Mouse (Mus musculus) Patski (cell line): ENCODE measurements around the gene Mitd1. TPM values are rescaled to one million over a fixed set of nuclear protein-coding genes. Genes with fewer than 3 reads are reported as not detected.

ENCODE experiments used
- ATAC-seq: fragments of 100-300 bp; one replicate; pipeline ENCODE4 v1.8.0; 2021
- CTCF ChIA-PET: fragments of 350-600 bp; sonication (Branson Sonifier 250); formaldehyde crosslinking; loops from one replicate; lab custom pipeline; 2022; ENCODE audit warnings: inconsistent platforms; lab: Charles Lee
- POLR2A ChIA-PET: fragments of 350-600 bp; sonication (Branson Sonifier 250); formaldehyde crosslinking; loops from one replicate; lab custom pipeline; 2022; ENCODE audit warnings: antibody characterized with exemption, inconsistent platforms; lab: Charles Lee
- DNase-seq: peaks from one replicate; pipeline ENCODE4 v3.0.0-alpha.2; 2011; ENCODE audit warnings: low read depth, low spot score
- H3K27me3 ChIP-seq: fragments of 371-371 bp; one replicate; pipeline ENCODE4 v1.5.1; 2021
- CTCF ChIP-seq: fragments of 100-300 bp; IDR thresholded peaks from one replicate; pipeline ENCODE4 v1.5.1; 2021
- in situ Hi-C: fragments of 300-500 bp; cut with MboI; formaldehyde crosslinking; loops from 3 replicates; pipeline ENCODE4 v1.11.1; 2018; ENCODE audit warnings: low pct_unique_long_range_greater_than_20kb, mixed read lengths
- polyA plus RNA-seq: library from polyadenylated mRNA; unstranded; gene quantifications from one replicate; pipeline ENCODE4 v1.2.3, GENCODE M21; 2021

The Mitd1 gene
- polyA plus RNA-seq = 22.5 TPM

- DNase-seq (peak; percentile 69), ATAC-seq (peak; percentile 89)
- TF ChIP-seq CTCF = no peak
- H3K27me3 ChIP-seq = no peaks in the 10 kb centered on the region
- POLR2A ChIA-PET = interaction anchor here (0.6 to 1.0 kb wide), 5 partner anchors 18 to 1183 kb away, joined by 3 to 5 read pairs (median 4); no protein-coding TSS in a partner anchor
- CTCF ChIA-PET = interaction anchor here (1.0 to 5.8 kb wide), 4 partner anchors 13 to 96 kb away, joined by 3 to 23 read pairs (median 8); partner anchors contain the start of gene Lipt1
- in situ Hi-C loops = loop anchor here (5.0 kb wide), 1 partner anchor 97 kb away; no protein-coding TSS in a partner anchor
These were observed at the start of gene Mitd1, which contains the start of gene Mrpl30 for GRCm38 (mm10) chr1:37890025-37890652. TSS of gene Mitd1 (minus strand) at chr1:37890411. TSS of gene Mrpl30 (plus strand) at chr1:37890477.

GRCm38 (mm10) chr1:37931806-37932205 is 41.6 kb upstream of the Mitd1 start:
- H3K27me3 ChIP-seq = no peaks in the 10 kb centered on the region
- ATAC-seq (no peak), DNase-seq (peak; percentile 27)
- CTCF ChIA-PET = interaction anchor here (0.6 kb wide), 1 partner anchor 29 kb away, joined by 3 read pairs; no protein-coding TSS in a partner anchor
- TF ChIP-seq CTCF = peak; percentile 65
- POLR2A ChIA-PET = no interaction called here
- in situ Hi-C loops = no loop called here

- in situ Hi-C loops = no loop called here
- ATAC-seq (no peak), DNase-seq (no peak)
- TF ChIP-seq CTCF = no peak
- ChIA-PET POLR2A (no interaction called here), CTCF (interaction anchor here (0.6 to 1.3 kb wide), 2 partner anchors 22 to 209 kb away, joined by 3 read pairs; no protein-coding TSS in a partner anchor)
- no peaks in the 10 kb centered on the region for H3K27me3 ChIP-seq
These were observed 35.8 kb upstream of the Mitd1 start for GRCm38 (mm10) chr1:37925971-37926370.

- POLR2A ChIA-PET = no interaction called here
- CTCF ChIA-PET = no interaction called here
These were observed 32.3 kb upstream of the Mitd1 start for GRCm38 (mm10) chr1:37922536-37922935.

DNA sequence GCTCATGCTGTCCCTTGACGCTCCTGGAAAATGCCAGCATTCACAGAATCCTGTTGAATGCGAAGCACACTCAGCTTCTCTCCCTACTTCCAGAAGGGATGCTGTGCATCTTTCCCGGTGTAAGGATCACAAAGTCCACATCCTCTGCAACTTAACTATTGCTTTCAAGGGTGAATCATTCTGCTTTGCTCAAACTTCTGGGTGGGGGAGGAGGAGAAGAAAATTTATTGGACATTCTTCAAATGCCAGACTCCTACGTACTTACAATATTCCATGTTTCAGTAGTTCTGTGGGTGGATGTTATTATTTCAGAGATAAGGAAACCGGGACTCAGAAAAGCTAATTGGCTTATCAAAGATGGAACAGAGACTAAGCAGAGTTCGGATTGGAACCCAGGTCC is 27.9 kb upstream of the Mitd1 start:
- peak; percentile 26 for ATAC-seq
- ChIA-PET CTCF (no interaction called here), POLR2A (no interaction called here)
- no peak for TF ChIP-seq CTCF
- H3K27me3 ChIP-seq = no peaks in the 10 kb centered on the region
- no peak for DNase-seq
- in situ Hi-C loops = no loop called here

More at GRCm38 (mm10) chr1:37922536-37922935, 32.3 kb upstream of the Mitd1 start:
- in situ Hi-C loops = no loop called here
- no peak for TF ChIP-seq CTCF
- no peaks in the 10 kb centered on the region for H3K27me3 ChIP-seq
- DNase-seq = no peak
- no peak for ATAC-seq

GRCm38 (mm10) chr1:37917666-37918065 is 27.5 kb upstream of the Mitd1 start:
- no peak for ATAC-seq
- TF ChIP-seq CTCF = no peak
- no peak for DNase-seq
- CTCF ChIA-PET = no interaction called here
- POLR2A ChIA-PET = no interaction called here
- in situ Hi-C loops = no loop called here
- H3K27me3 ChIP-seq = no peaks in the 10 kb centered on the region

GRCm38 (mm10) chr1:37916393-37916792 is 26.2 kb upstream of the Mitd1 start, which contains the start of gene Lyg2:
TSS of gene Lyg2 (minus strand) at chr1:37916493.
- ChIA-PET POLR2A (no interaction called here), CTCF (interaction anchor here (1.4 kb wide), 1 partner anchor 13 kb away, joined by 4 read pairs; no protein-coding TSS in a partner anchor)
- in situ Hi-C loops = no loop called here
- ATAC-seq (no peak), DNase-seq (no peak)
- no peaks in the 10 kb centered on the region for H3K27me3 ChIP-seq
- TF ChIP-seq CTCF = no peak

DNA sequence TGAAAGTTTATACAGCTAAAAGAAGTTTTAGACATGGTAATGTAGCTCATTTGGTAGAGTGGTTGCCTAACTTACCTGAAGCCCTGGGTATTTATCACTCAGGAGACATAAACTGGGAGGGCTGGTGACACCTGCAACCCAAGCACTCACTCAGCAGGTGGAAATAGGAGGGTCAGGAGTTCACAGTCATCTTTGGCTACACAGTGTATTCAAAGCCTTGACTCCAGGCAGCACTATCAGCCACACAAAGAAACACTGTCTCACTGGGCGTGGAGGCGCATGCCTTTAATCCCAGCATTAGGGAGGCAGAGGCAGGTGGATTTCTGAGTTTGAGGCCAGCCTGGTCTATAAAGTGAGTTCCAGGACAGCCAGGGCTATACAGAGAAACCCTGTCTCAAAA is 22.5 kb upstream of the Mitd1 start:
- in situ Hi-C loops = no loop called here
- ChIA-PET CTCF (interaction anchor here (1.0 kb wide), 1 partner anchor 10 kb away, joined by 3 read pairs; no protein-coding TSS in a partner anchor), POLR2A (no interaction called here)
- ATAC-seq = no peak
- H3K27me3 ChIP-seq = no peaks in the 10 kb centered on the region
- TF ChIP-seq CTCF = no peak
- no peak for DNase-seq

DNA sequence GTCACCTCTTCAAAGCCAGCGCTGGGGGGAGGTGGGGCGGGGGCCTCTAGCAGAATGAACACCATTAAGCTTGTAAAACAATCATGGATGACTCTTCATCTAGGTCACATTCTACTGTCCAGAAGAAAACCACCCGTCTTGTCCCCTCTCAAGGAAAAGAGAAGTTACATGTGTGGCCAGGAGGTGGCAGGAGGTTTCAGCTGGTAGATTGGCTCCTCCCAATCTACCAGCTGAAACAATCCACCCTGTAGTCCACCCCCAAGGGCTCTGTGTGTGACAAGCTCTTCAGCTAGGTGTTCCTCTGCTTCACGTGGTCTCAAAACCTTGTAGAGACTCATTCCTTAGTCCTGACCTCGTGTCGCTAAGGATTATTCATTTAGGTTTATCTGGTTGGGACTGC is 13.0 kb upstream of the Mitd1 start:
- no peaks in the 10 kb centered on the region for H3K27me3 ChIP-seq
- ATAC-seq (peak; percentile 67), DNase-seq (no peak)
- ChIA-PET CTCF (interaction anchor here (0.8 to 1.4 kb wide), 7 partner anchors 9 to 83 kb away, joined by 3 to 13 read pairs (median 3); partner anchors contain the start of genes Lyg2, Mitd1 and Mrpl30), POLR2A (no interaction called here)
- peak; percentile 65 for TF ChIP-seq CTCF
- in situ Hi-C loops = no loop called here

- POLR2A ChIA-PET = no interaction called here
These were observed 10.1 kb upstream of the Mitd1 start for GRCm38 (mm10) chr1:37900288-37900687.

GRCm38 (mm10) chr1:37899816-37900215 is 9.6 kb upstream of the Mitd1 start:
- ATAC-seq (no peak), DNase-seq (no peak)
- ChIA-PET CTCF (interaction anchor here (1.4 kb wide), 1 partner anchor 25 kb away, joined by 3 read pairs; no protein-coding TSS in a partner anchor), POLR2A (no interaction called here)
- no peak for TF ChIP-seq CTCF
- H3K27me3 ChIP-seq = no peaks in the 10 kb centered on the region
- in situ Hi-C loops = no loop called here

More at GRCm38 (mm10) chr1:37900288-37900687, 10.1 kb upstream of the Mitd1 start:
- no peak for TF ChIP-seq CTCF
- no peak for DNase-seq
- H3K27me3 ChIP-seq = no peaks in the 10 kb centered on the region
- in situ Hi-C loops = no loop called here
- CTCF ChIA-PET = interaction anchor here (1.4 kb wide), 1 partner anchor 25 kb away, joined by 3 read pairs; no protein-coding TSS in a partner anchor
- ATAC-seq = no peak
